Mouse (Mus musculus): Measurements from ENCODE around the gene Vps53. TPM values are rescaled to one million over a fixed set of nuclear protein-coding genes. Genes with fewer than 3 reads are reported as not detected.

The Vps53 gene
- polyA plus RNA-seq, 1 experiment: 41.2 TPM

DNA sequence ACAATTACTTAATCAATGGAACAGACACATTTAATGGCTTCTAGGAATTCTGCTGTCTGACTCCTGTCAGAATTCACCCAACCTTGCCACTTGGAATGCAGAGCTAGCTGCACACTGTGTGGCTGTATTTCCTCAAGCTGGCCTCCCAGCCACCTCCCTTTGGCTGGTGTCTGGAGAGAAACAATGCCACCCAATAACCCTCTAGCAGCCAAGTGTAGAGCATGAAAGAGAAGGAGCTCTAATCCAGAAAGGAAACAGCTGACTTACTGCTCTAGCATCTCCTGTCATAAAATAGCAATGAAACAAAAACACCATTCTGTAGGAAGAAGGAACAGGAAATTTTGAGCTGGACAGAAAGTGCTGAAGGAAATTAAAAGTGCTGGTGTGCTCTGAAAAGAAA lies 78.3 kb downstream of the Vps53 start:
- no peak for TF ChIP-seq SRF (IDR thresholded peaks at IDR 0.05; ENCODE audit: control insufficient read depth, insufficient read length, low read depth)
- TF ChIP-seq MYOG (IDR thresholded peaks at IDR 0.05; ENCODE audit: control insufficient read depth in 1 of 3, insufficient read depth in 1 of 3, insufficient read length in 2 of 3, low read depth in 2 of 3): no peak
- TF ChIP-seq TCF3 (IDR thresholded peaks at IDR 0.05; ENCODE audit: insufficient read length, low read depth): no peak
- TF ChIP-seq REST (IDR thresholded peaks at IDR 0.05; ENCODE audit: insufficient read depth, insufficient read length): no peak
- TF ChIP-seq POLR2AphosphoS2 (IDR thresholded peaks at IDR 0.05; ENCODE audit: insufficient read length, low read depth): no peak
- no peak for TF ChIP-seq USF1 (IDR thresholded peaks at IDR 0.05; ENCODE audit: low read depth)
- TF ChIP-seq TCF12 (IDR thresholded peaks at IDR 0.05; ENCODE audit: insufficient read depth, poor library complexity, severe bottlenecking): no peak
- no peak for TF ChIP-seq MAX (IDR thresholded peaks at IDR 0.05; ENCODE audit: low read depth)
- no peak overlapping the region for H3ac ChIP-seq (ENCODE audit: control insufficient read depth, insufficient read length)
- H3K4me2 ChIP-seq (ENCODE audit: low read depth): peak overlapping the region; percentile 13
- no peaks in the 10 kb centered on the region for H3K79me2 ChIP-seq (ENCODE audit: control insufficient read depth, insufficient read depth)
- H3K4me3 ChIP-seq: no peak overlapping the region
- H3K36me3 ChIP-seq (ENCODE audit: control insufficient read depth, insufficient read depth): no peaks in the 10 kb centered on the region
- no peaks in the 10 kb centered on the region for H3K27me3 ChIP-seq (ENCODE audit: control insufficient read depth, insufficient read depth, insufficient read length)

GRCm38 (mm10) chr11:76099193-76099975 lies 80.1 kb downstream of the Vps53 start:
- H3K36me3 ChIP-seq (ENCODE audit: control insufficient read depth, insufficient read depth): no peaks in the 10 kb centered on the region
- TF ChIP-seq POLR2AphosphoS2 (IDR thresholded peaks at IDR 0.05; ENCODE audit: insufficient read length, low read depth): no peak
- no peak for TF ChIP-seq POLR2A (IDR thresholded peaks at IDR 0.05; ENCODE audit: insufficient read length, low read depth)
- no peak for TF ChIP-seq TCF12 (IDR thresholded peaks at IDR 0.05; ENCODE audit: insufficient read depth, poor library complexity, severe bottlenecking)
- no peak for TF ChIP-seq REST (IDR thresholded peaks at IDR 0.05; ENCODE audit: insufficient read depth, insufficient read length)
- no peak for TF ChIP-seq TCF3 (IDR thresholded peaks at IDR 0.05; ENCODE audit: insufficient read length, low read depth)
- TF ChIP-seq E2F4 (IDR thresholded peaks at IDR 0.05; ENCODE audit: insufficient read depth): no peak
- TF ChIP-seq SRF (IDR thresholded peaks at IDR 0.05; ENCODE audit: control insufficient read depth, insufficient read length, low read depth): no peak
- TF ChIP-seq CEBPB (IDR thresholded peaks at IDR 0.05; ENCODE audit: insufficient read depth, poor library complexity, severe bottlenecking): no peak
- TF ChIP-seq MYOG (IDR thresholded peaks at IDR 0.05; ENCODE audit: control insufficient read depth in 1 of 3, insufficient read depth in 1 of 3, insufficient read length in 2 of 3, low read depth in 2 of 3): no peak
- no peak for TF ChIP-seq MAX (IDR thresholded peaks at IDR 0.05; ENCODE audit: low read depth)
- no peak overlapping the region for H3K4me3 ChIP-seq
- no peak overlapping the region for H3ac ChIP-seq (ENCODE audit: control insufficient read depth, insufficient read length)
- no peak overlapping the region for H3K4me2 ChIP-seq (ENCODE audit: low read depth)
- no peaks in the 10 kb centered on the region for H3K79me2 ChIP-seq (ENCODE audit: control insufficient read depth, insufficient read depth)
- H3K27me3 ChIP-seq (ENCODE audit: control insufficient read depth, insufficient read depth, insufficient read length): no peaks in the 10 kb centered on the region

GRCm38 (mm10) chr11:76093610-76094009 lies 85.8 kb downstream of the Vps53 start:
- no peaks in the 10 kb centered on the region for H3K27me3 ChIP-seq (ENCODE audit: control insufficient read depth, insufficient read depth, insufficient read length)
- H3K4me2 ChIP-seq (ENCODE audit: low read depth): no peak overlapping the region
- TF ChIP-seq E2F4 (IDR thresholded peaks at IDR 0.05; ENCODE audit: insufficient read depth) (no peak), CEBPB (IDR thresholded peaks at IDR 0.05; ENCODE audit: insufficient read depth, poor library complexity, severe bottlenecking) (no peak), TCF12 (IDR thresholded peaks at IDR 0.05; ENCODE audit: insufficient read depth, poor library complexity, severe bottlenecking) (no peak), MAX (IDR thresholded peaks at IDR 0.05; ENCODE audit: low read depth) (no peak), TCF3 (IDR thresholded peaks at IDR 0.05; ENCODE audit: insufficient read length, low read depth) (no peak), USF1 (IDR thresholded peaks at IDR 0.05; ENCODE audit: low read depth) (no peak), POLR2AphosphoS2 (IDR thresholded peaks at IDR 0.05; ENCODE audit: insufficient read length, low read depth) (no peak), SRF (IDR thresholded peaks at IDR 0.05; ENCODE audit: control insufficient read depth, insufficient read length, low read depth) (no peak), MYOG (IDR thresholded peaks at IDR 0.05; ENCODE audit: control insufficient read depth in 1 of 3, insufficient read depth in 1 of 3, insufficient read length in 2 of 3, low read depth in 2 of 3) (no peak), MYOD1 (IDR thresholded peaks at IDR 0.05; ENCODE audit: control insufficient read depth in 1 of 3, insufficient read length in 2 of 3, low read depth in 2 of 3) (no peak), REST (IDR thresholded peaks at IDR 0.05; ENCODE audit: insufficient read depth, insufficient read length) (no peak), POLR2A (IDR thresholded peaks at IDR 0.05; ENCODE audit: insufficient read length, low read depth) (no peak)
- no peak overlapping the region for H3ac ChIP-seq (ENCODE audit: control insufficient read depth, insufficient read length)
- H3K79me2 ChIP-seq (ENCODE audit: control insufficient read depth, insufficient read depth): no peaks in the 10 kb centered on the region
- peaks cover 3% of the 10 kb centered on the region for H3K36me3 ChIP-seq (ENCODE audit: control insufficient read depth, insufficient read depth)
- H3K4me3 ChIP-seq: no peak overlapping the region

DNA sequence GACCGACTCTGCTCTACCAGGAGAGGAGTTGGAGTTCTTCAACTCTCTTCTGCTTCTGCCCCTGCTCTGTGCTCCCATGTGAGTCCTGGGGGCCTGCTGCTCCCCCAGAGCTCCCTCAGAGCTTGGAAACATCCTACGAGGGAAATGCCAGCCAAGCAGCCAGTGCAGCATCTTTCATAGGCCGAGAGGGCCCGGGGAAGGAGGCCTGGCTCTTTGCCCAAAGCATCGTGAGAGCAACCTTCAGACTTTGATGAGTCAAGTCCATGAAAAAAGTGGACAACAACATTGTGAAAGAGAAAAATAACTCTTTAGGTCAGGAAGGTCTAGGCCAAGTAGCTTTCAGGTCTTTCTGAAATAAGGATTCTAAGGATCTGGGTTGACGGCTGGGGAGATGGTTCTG lies 89.7 kb downstream of the Vps53 start:
- Histone ChIP-seq H3K4me2 (ENCODE audit: low read depth) (no peak overlapping the region), H3ac (ENCODE audit: control insufficient read depth, insufficient read length) (no peak overlapping the region), H3K79me2 (ENCODE audit: control insufficient read depth, insufficient read depth) (no peaks in the 10 kb centered on the region), H3K36me3 (ENCODE audit: control insufficient read depth, insufficient read depth) (peaks cover 3% of the 10 kb centered on the region), H3K27me3 (ENCODE audit: control insufficient read depth, insufficient read depth, insufficient read length) (no peaks in the 10 kb centered on the region), H3K4me3 (no peak overlapping the region)
- no peak for TF ChIP-seq USF1 (IDR thresholded peaks at IDR 0.05; ENCODE audit: low read depth)
- TF ChIP-seq POLR2AphosphoS2 (IDR thresholded peaks at IDR 0.05; ENCODE audit: insufficient read length, low read depth): no peak
- TF ChIP-seq POLR2A (IDR thresholded peaks at IDR 0.05; ENCODE audit: insufficient read length, low read depth): no peak
- no peak for TF ChIP-seq MYOG (IDR thresholded peaks at IDR 0.05; ENCODE audit: control insufficient read depth in 1 of 3, insufficient read depth in 1 of 3, insufficient read length in 2 of 3, low read depth in 2 of 3)
- no peak for TF ChIP-seq TCF3 (IDR thresholded peaks at IDR 0.05; ENCODE audit: insufficient read length, low read depth)
- TF ChIP-seq E2F4 (IDR thresholded peaks at IDR 0.05; ENCODE audit: insufficient read depth): no peak
- no peak for TF ChIP-seq CEBPB (IDR thresholded peaks at IDR 0.05; ENCODE audit: insufficient read depth, poor library complexity, severe bottlenecking)
- no peak for TF ChIP-seq REST (IDR thresholded peaks at IDR 0.05; ENCODE audit: insufficient read depth, insufficient read length)
- TF ChIP-seq TCF12 (IDR thresholded peaks at IDR 0.05; ENCODE audit: insufficient read depth, poor library complexity, severe bottlenecking): no peak
- no peak for TF ChIP-seq MAX (IDR thresholded peaks at IDR 0.05; ENCODE audit: low read depth)
- TF ChIP-seq SRF (IDR thresholded peaks at IDR 0.05; ENCODE audit: control insufficient read depth, insufficient read length, low read depth): no peak
- TF ChIP-seq MYOD1 (IDR thresholded peaks at IDR 0.05; ENCODE audit: control insufficient read depth in 1 of 3, insufficient read length in 2 of 3, low read depth in 2 of 3): no peak
